Mouse (Mus musculus): ENCODE measurements around the gene Prkce. TPM values are rescaled to one million over a fixed set of nuclear protein-coding genes. Genes with fewer than 3 reads are reported as not detected.

The Prkce gene
- total and polyA plus RNA-seq, 3 experiments, result 2.0 to 6.1 (median 2.7) TPM

- TF ChIP-seq GATA1 (IDR thresholded peaks at IDR 0.05; ENCODE audit: borderline replicate concordance, low read length) (no peak), GATA2 (IDR thresholded peaks at IDR 0.05; ENCODE audit: borderline replicate concordance, low read depth, low read length) (no peak), POLR2AphosphoS5 (IDR thresholded peaks at IDR 0.05; ENCODE audit: insufficient replicate concordance, low read depth, low read length) (no peak), CTCF (IDR thresholded peaks at IDR 0.05; ENCODE audit: low read depth, low read length) (no peak), TAL1 (conservative IDR thresholded peaks at IDR 0.05; ENCODE audit: low read depth, low read length) (no peak)
- peaks cover 28% of the 10 kb centered on the region for H3K9me3 ChIP-seq (replicated peaks)
- no peaks in the 10 kb centered on the region for H3K36me3 ChIP-seq (replicated peaks)
- H3K4me3 ChIP-seq (ENCODE audit: low read depth, low read length), result no peak overlapping the region
- ATAC-seq (ENCODE audit: extremely low read depth, insufficient number of reproducible peaks, low FRiP score, poor library complexity, severe bottlenecking) (no peak), DNase-seq (ENCODE audit: low spot score) (no peak)
- no peaks in the 10 kb centered on the region for H3K27me3 ChIP-seq (ENCODE audit: insufficient read depth, low read length)
- H3K4me1 ChIP-seq (ENCODE audit: insufficient read depth, low read depth, low read length), result no peaks in the 10 kb centered on the region
Observed at GRCm38 (mm10) chr17:86482675-86483074, 315.1 kb downstream of the Prkce start.

DNA sequence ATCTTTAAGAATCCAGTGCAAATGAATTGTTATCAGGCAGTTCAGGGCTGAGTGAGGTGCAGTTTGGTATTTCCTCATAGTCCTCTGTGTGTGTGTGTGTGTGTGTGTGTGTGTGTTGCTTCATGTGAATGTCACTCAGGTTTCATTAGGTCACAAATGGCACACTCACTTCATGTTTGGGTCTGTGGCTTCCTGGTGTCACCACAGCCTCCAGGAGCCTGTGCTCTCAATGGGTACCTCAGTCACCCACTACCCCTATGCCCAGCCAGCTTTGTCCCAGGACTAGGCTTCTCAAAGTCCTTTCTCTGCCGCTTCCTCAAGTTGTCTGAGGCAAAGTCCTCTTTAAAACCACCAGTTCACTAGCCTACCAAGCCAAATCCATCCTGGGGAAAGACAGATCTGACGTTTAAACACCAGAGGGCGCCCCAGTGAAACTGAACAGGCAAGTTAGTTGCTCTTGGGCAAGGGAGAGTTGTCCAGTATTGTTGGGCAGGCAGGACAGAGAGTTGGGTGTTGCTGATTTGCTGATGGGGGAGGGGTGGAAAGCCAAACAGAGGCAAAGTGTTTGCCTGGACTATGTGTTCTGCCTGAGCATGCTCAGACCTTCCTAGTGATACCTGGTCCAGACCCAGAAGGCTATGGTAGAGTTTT is 316.6 kb downstream of the Prkce start:
- Histone ChIP-seq H3K9me3 (replicated peaks) (peaks cover 23% of the 10 kb centered on the region), H3K36me3 (replicated peaks) (no peaks in the 10 kb centered on the region), H3K4me3 (ENCODE audit: low read depth, low read length) (no peak overlapping the region), H3K27me3 (ENCODE audit: insufficient read depth, low read length) (no peaks in the 10 kb centered on the region), H3K4me1 (ENCODE audit: insufficient read depth, low read depth, low read length) (no peaks in the 10 kb centered on the region)
- no peak for ATAC-seq (ENCODE audit: extremely low read depth, insufficient number of reproducible peaks, low FRiP score, poor library complexity, severe bottlenecking)
- no peak for DNase-seq (ENCODE audit: low spot score)
- TF ChIP-seq TAL1 (conservative IDR thresholded peaks at IDR 0.05; ENCODE audit: low read depth, low read length), result no peak
- TF ChIP-seq CTCF (IDR thresholded peaks at IDR 0.05; ENCODE audit: low read depth, low read length), result no peak
- no peak for TF ChIP-seq GATA1 (IDR thresholded peaks at IDR 0.05; ENCODE audit: borderline replicate concordance, low read length)
- no peak for TF ChIP-seq GATA2 (IDR thresholded peaks at IDR 0.05; ENCODE audit: borderline replicate concordance, low read depth, low read length)
- no peak for TF ChIP-seq POLR2AphosphoS5 (IDR thresholded peaks at IDR 0.05; ENCODE audit: insufficient replicate concordance, low read depth, low read length)

- no peaks in the 10 kb centered on the region for H3K4me1 ChIP-seq (ENCODE audit: insufficient read depth, low read depth, low read length)
- TF ChIP-seq GATA2 (IDR thresholded peaks at IDR 0.05; ENCODE audit: borderline replicate concordance, low read depth, low read length) (no peak), POLR2AphosphoS5 (IDR thresholded peaks at IDR 0.05; ENCODE audit: insufficient replicate concordance, low read depth, low read length) (no peak), GATA1 (IDR thresholded peaks at IDR 0.05; ENCODE audit: borderline replicate concordance, low read length) (no peak), TAL1 (conservative IDR thresholded peaks at IDR 0.05; ENCODE audit: low read depth, low read length) (no peak), CTCF (IDR thresholded peaks at IDR 0.05; ENCODE audit: low read depth, low read length) (no peak)
- no peaks in the 10 kb centered on the region for H3K36me3 ChIP-seq (replicated peaks)
- ATAC-seq (ENCODE audit: extremely low read depth, insufficient number of reproducible peaks, low FRiP score, poor library complexity, severe bottlenecking) (no peak), DNase-seq (ENCODE audit: low spot score) (no peak)
- H3K27me3 ChIP-seq (ENCODE audit: insufficient read depth, low read length), result no peaks in the 10 kb centered on the region
- H3K4me3 ChIP-seq (ENCODE audit: low read depth, low read length), result no peak overlapping the region
- H3K9me3 ChIP-seq (replicated peaks), result peaks cover 21% of the 10 kb centered on the region
Observed at GRCm38 (mm10) chr17:86486657-86487056, 319.1 kb downstream of the Prkce start.

DNA sequence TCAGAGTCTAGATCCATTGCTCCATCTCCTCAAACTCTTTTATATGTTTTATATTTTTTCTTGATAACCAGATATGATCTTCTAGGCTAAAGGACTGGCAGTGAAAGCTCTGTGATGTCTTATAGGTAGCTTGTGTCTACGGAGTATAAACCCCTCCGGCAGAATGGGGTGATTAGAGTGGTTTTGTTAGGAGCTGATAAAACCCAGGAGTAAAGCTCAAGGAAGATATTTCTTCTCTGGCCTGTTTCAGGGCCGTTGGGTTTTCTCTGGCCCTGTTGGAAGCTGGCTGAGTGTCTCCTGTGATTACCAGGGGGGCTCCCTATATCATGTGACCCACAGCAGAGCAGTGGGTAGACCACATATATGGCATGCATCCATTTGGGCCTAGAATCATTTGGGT is 319.9 kb downstream of the Prkce start:
- H3K9me3 ChIP-seq (replicated peaks), result peaks cover 14% of the 10 kb centered on the region
- H3K27me3 ChIP-seq (ENCODE audit: insufficient read depth, low read length), result no peaks in the 10 kb centered on the region
- H3K4me1 ChIP-seq (ENCODE audit: insufficient read depth, low read depth, low read length), result no peaks in the 10 kb centered on the region
- no peak overlapping the region for H3K4me3 ChIP-seq (ENCODE audit: low read depth, low read length)
- TF ChIP-seq CTCF (IDR thresholded peaks at IDR 0.05; ENCODE audit: low read depth, low read length), result no peak
- no peak for TF ChIP-seq GATA1 (IDR thresholded peaks at IDR 0.05; ENCODE audit: borderline replicate concordance, low read length)
- no peak for TF ChIP-seq TAL1 (conservative IDR thresholded peaks at IDR 0.05; ENCODE audit: low read depth, low read length)
- TF ChIP-seq POLR2AphosphoS5 (IDR thresholded peaks at IDR 0.05; ENCODE audit: insufficient replicate concordance, low read depth, low read length), result no peak
- no peak for TF ChIP-seq GATA2 (IDR thresholded peaks at IDR 0.05; ENCODE audit: borderline replicate concordance, low read depth, low read length)
- no peaks in the 10 kb centered on the region for H3K36me3 ChIP-seq (replicated peaks)
- no peak for ATAC-seq (ENCODE audit: extremely low read depth, insufficient number of reproducible peaks, low FRiP score, poor library complexity, severe bottlenecking)
- no peak for DNase-seq (ENCODE audit: low spot score)

GRCm38 (mm10) chr17:86489827-86490226 is 322.2 kb downstream of the Prkce start:
- Histone ChIP-seq H3K36me3 (replicated peaks) (no peaks in the 10 kb centered on the region), H3K4me1 (ENCODE audit: insufficient read depth, low read depth, low read length) (no peaks in the 10 kb centered on the region), H3K27me3 (ENCODE audit: insufficient read depth, low read length) (no peaks in the 10 kb centered on the region), H3K9me3 (replicated peaks) (peaks cover 10% of the 10 kb centered on the region), H3K4me3 (ENCODE audit: low read depth, low read length) (no peak overlapping the region)
- TF ChIP-seq CTCF (IDR thresholded peaks at IDR 0.05; ENCODE audit: low read depth, low read length), result no peak
- no peak for TF ChIP-seq GATA1 (IDR thresholded peaks at IDR 0.05; ENCODE audit: borderline replicate concordance, low read length)
- TF ChIP-seq POLR2AphosphoS5 (IDR thresholded peaks at IDR 0.05; ENCODE audit: insufficient replicate concordance, low read depth, low read length), result no peak
- TF ChIP-seq TAL1 (conservative IDR thresholded peaks at IDR 0.05; ENCODE audit: low read depth, low read length), result no peak
- TF ChIP-seq GATA2 (IDR thresholded peaks at IDR 0.05; ENCODE audit: borderline replicate concordance, low read depth, low read length), result no peak
- DNase-seq (ENCODE audit: low spot score) (no peak), ATAC-seq (ENCODE audit: extremely low read depth, insufficient number of reproducible peaks, low FRiP score, poor library complexity, severe bottlenecking) (no peak)

DNA sequence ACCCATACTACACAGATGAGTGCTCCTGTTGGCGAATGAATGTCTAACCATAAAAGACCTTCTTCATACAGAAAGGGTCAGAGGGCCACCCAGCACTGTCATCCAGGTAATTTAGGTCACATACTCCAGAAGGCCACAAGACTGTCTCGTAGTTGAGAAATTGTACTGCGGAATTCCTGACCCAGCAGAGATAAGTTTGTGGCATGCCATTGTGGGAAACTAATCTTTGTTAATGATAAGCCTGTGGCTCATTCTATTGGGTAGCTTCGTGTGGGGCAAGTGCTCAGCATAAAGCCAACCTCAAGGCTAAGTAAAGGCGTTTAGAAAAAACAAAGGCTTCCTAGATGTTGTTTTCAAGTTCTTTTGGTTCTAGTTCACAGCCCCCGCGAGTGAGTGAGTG is 324.8 kb downstream of the Prkce start:
- TF ChIP-seq GATA1 (IDR thresholded peaks at IDR 0.05; ENCODE audit: borderline replicate concordance, low read length) (no peak), TAL1 (conservative IDR thresholded peaks at IDR 0.05; ENCODE audit: low read depth, low read length) (no peak), POLR2AphosphoS5 (IDR thresholded peaks at IDR 0.05; ENCODE audit: insufficient replicate concordance, low read depth, low read length) (no peak)
- H3K4me1 ChIP-seq (ENCODE audit: insufficient read depth, low read depth, low read length), result no peaks in the 10 kb centered on the region
- no peak overlapping the region for H3K4me3 ChIP-seq (ENCODE audit: low read depth, low read length)
- no peak for DNase-seq (ENCODE audit: low spot score)
- no peak for ATAC-seq (ENCODE audit: extremely low read depth, insufficient number of reproducible peaks, low FRiP score, poor library complexity, severe bottlenecking)
- peaks cover 11% of the 10 kb centered on the region for H3K9me3 ChIP-seq (replicated peaks)
- H3K27me3 ChIP-seq (ENCODE audit: insufficient read depth, low read length), result no peaks in the 10 kb centered on the region
- H3K36me3 ChIP-seq (replicated peaks), result no peaks in the 10 kb centered on the region

Measured in G1E (cell line).